Mouse (Mus musculus): ENCODE data around the gene Ndufs6. TPM values are rescaled to one million over a fixed set of nuclear protein-coding genes. Genes with fewer than 3 reads are reported as not detected.

The Ndufs6 gene
- polyA plus RNA-seq, 1 experiment from 2014 or later: 310 TPM

DNA sequence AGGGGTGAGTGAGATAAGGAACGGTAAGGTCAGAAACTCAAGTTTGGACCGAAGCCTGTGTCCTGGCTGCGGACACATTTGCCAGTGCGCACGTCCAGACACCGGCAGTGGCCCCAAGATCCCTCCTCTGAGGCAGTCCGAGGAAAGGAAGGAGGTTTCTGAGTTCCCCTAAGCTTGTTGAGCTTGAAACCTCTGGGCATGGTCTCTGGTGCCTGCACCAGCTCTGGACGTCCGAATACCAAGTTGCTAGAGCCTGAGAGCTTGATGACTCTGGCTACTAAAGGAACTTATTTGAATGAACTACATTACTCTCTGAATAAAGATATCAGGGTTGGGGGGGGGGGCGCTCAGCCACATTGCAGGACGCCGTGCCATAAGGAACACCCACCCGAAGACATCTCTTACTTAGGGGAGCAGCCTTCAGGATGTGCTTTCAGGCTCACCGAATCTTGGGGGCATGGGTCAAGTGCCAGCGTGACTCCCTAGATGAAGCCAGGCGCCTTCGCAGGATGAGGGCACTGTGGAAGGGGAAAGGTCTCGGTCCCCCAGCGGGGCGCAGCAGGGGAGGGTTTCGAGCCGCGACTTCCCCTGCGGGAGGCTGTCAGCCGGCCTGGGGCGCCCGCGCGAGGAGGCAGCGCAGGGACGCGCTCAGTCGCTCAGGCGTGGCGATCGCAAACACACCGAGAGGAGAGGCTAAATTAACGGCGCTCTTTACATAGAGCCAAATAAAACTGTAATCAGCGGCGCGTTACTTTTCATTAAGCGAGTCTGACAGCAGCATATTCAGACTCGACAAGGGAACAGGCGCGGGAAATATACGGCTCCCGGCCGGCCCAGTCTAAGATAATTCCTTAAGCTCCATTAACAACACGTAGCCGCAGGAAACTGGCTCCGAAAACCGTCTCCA, 56.8 kb downstream of the Ndufs6 start:
- 2% methylated on average over 53 of the region's 53 CpGs for WGBS (ENCODE audit: insufficient replicate concordance)
- Histone ChIP-seq H3K27ac (no peak overlapping the region), H3K9me3 (replicated peaks) (no peaks in the 10 kb centered on the region), H3K4me2 (peak overlapping the region; percentile 46; the same call in 1 of the 2 replicates), H3K4me3 (peak overlapping the region; percentile 19), H3K27me3 (replicated peaks) (peaks cover 99% of the 10 kb centered on the region), H3K36me3 (no peaks in the 10 kb centered on the region), H3K9ac (no peak overlapping the region), H3K4me1 (peaks cover 4% of the 10 kb centered on the region; the same call in 1 of the 2 replicates)
- ATAC-seq: no peak

DNA sequence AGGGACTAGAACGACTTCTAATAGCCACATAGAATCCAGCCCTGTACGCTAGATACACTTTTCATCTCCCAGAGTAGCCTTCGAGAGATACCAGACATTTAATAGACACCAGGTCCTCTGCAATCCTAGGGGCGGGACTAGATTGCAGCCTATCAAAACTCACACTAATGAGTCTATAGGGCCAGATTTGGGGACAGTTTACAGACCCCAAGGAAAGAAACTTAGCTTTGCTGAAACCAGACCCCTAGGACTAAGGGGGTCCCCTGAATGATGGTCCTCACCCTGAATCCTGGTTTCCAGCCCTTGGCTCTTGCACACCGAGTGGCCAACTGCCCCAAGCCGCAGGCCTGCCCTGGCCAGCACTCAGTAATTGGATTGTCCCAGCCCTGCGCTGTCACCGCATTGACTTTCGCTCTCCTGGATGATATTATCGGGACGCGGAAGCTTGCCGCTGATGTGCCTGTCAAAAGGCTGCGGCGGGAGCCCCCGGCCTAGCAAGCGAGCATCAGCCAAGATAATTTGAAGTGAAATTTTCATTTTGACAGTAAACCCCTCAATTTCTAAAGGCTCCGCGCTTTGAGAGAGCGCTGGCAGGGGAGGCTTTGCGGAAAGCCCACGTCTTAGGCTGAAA, 57.8 kb downstream of the Ndufs6 start:
- peaks cover 4% of the 10 kb centered on the region; the same call in 1 of the 2 replicates for H3K4me1 ChIP-seq
- no peaks in the 10 kb centered on the region for H3K9me3 ChIP-seq (replicated peaks)
- no peak for ATAC-seq
- H3K4me3 ChIP-seq: no peak overlapping the region
- H3K36me3 ChIP-seq: no peaks in the 10 kb centered on the region
- H3K4me2 ChIP-seq: 0 out of 2 replicates have a peak overlapping the region, but pooled peaks have one; percentile 2
- no peak overlapping the region for H3K27ac ChIP-seq
- WGBS (ENCODE audit: insufficient replicate concordance): 4% methylated on average over 22 of the region's 22 CpGs
- no peak overlapping the region for H3K9ac ChIP-seq
- H3K27me3 ChIP-seq (replicated peaks): peaks cover 100% of the 10 kb centered on the region

DNA sequence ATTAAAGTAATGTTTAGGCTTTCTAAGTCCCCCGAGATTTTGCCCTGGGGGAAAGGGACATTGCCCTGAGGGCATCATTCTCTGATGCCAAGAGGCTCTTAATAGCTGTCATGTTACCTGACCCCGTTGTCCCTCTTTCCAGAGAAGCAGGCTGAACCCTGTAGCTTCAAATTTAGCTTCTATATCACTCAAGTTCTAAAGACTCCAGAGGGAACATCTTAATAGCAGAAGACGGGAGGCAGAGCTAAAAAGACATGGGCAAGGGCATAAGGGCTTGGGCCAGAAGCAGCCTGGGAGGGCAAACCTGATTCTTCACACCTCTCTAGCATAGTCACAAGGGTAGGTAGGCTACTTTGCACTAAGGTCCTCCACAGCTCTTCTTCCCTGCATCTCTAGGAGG, 58.5 kb downstream of the Ndufs6 start:
- 19% methylated on average over 3 of the region's 3 CpGs for WGBS (ENCODE audit: insufficient replicate concordance)
- Histone ChIP-seq H3K27me3 (replicated peaks) (peaks cover 100% of the 10 kb centered on the region), H3K36me3 (no peaks in the 10 kb centered on the region), H3K4me2 (no peak overlapping the region), H3K4me3 (no peak overlapping the region), H3K4me1 (peaks cover 4% of the 10 kb centered on the region; the same call in 1 of the 2 replicates), H3K9ac (no peak overlapping the region), H3K27ac (no peak overlapping the region), H3K9me3 (replicated peaks) (no peaks in the 10 kb centered on the region)
- no peak for ATAC-seq

Other genes starting within 250 kb of the Ndufs6 start
- gene Irx4, start 68.1 kb downstream of the Ndufs6 start, polyA plus RNA-seq (2016; fragmentation: Nextera tagmentation; extraction: Ambion mirVana): 0.06 TPM in 1 of 2 replicates, not detected in the other
- 142 and 151 TPM in 2 replicates for gene Mrpl36, start within 50 bp of the Ndufs6 start, polyA plus RNA-seq (2016; fragmentation: Nextera tagmentation; extraction: Ambion mirVana)
- 108 and 113 TPM in 2 replicates for gene Lpcat1, start 138.7 kb upstream of the Ndufs6 start, polyA plus RNA-seq (2016; fragmentation: Nextera tagmentation; extraction: Ambion mirVana)
- gene Slc6a3, start 208.2 kb upstream of the Ndufs6 start, polyA plus RNA-seq (2016; fragmentation: Nextera tagmentation; extraction: Ambion mirVana): 0.97 and 1.3 TPM in 2 replicates